Mouse (Mus musculus) adrenal gland, adult 2 months (tissue): ENCODE data around the gene Onecut1. TPM values are rescaled to one million over a fixed set of nuclear protein-coding genes. Genes with fewer than 3 reads are reported as not detected.

Experiments
- DNase-seq: peaks from one replicate; pipeline ENCODE4 v3.0.0; 2021
- long read RNA-seq: library from polyadenylated mRNA; stranded (forward); transcript quantifications from one replicate; pipeline ENCODE4 v2.0.0, GENCODE M21; 2021
- polyA plus RNA-seq: library from polyadenylated mRNA; depleted of rRNA; stranded (reverse); fragments of >200 nt; gene quantifications from 2 replicates; pipeline ENCODE4 v1.2.3, GENCODE M21; 2012; rRNA removed
- total RNA-seq, 2 experiments: library from RNA; stranded (reverse); gene quantifications; 2 replicates each; pipeline ENCODE4 v1.2.3; 2021

The Onecut1 gene
- total RNA-seq (under 1 TPM in 1 of 2 experiments, not detected in 1; 0.23 TPM), polyA plus RNA-seq (0.02 TPM in 1 of 2 replicates, not detected in the other)
- long read RNA-seq, result 0 reads

DNA sequence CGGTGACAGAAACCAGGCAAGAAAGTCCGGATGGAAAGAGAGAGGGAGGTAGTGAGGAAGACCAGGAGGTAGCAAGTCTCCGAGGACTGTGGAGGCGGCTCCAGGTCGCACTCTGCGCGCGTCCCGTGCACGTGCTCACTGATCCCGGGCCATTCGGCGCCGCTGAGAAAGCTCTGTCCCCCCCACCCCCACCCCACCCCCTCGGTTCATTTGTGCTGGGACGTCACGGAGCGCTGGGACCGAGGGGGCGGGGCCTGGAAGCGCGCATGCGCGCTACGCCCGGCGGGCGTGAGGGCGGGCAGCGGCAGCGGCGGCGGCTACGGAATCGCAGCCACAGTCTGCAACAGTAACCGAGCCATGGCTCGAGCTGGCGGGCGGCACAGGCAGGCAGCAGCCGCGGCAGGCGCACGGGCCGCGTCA is at the start of gene Onecut1:
TSS of gene Onecut1 (plus strand) at position 361 of the 420 bp plus-strand sequence.
- DNase-seq, result peak; percentile 87

DNA sequence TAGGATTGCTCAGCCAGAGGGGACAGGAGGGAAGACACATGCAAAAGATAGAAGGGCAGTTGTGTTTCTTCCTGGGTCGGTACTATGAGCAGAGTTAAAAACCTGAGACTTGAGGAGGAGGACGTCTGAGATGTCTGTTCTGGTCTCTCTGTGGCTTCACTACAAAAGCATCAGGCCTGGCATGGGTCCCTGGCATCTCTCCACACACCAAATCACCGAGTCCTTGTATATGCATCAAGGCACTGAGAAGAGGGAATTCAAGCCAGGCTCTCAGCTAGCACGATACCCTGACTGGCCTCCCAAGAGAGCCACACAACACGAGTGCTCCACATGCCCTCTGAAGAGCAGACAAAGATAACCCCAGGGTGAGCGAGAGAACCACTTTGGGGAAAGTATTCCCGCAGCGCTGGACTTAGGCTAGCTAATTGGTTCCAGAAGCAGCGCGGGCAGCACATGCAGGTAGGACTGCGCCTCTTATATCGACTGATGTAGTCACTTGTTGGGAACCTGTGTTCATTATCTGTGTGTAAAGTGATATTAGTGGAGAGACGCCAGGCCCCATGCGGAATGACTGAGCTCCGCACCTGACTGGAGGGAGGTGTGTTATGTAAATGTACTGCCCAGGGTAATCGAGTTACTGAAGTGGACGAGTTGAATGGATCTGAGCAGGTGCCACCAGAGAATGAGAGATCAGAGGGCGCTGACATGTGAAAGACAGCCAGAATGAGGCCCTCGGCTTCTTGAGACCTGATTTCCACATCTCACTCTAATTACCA is 41.8 kb upstream of the Onecut1 start:
- no peak for DNase-seq

DNA sequence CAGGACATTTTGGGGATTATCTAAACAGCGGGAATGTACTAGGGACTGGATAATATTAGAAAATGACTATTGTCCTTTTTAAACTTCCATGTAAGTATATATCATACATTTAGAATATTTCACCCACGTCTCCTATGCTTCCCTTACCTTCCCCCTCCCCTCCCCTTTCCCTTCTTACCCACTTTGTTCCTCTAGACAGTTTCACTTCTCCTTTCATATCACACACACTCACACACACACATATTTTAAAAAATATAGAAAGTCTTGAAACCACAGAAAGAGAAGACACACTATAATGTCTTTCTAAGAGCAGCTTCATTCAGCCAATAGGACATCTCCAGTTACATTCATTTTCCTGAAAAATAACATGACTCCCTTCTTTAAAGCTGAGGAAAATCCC is 36.6 kb upstream of the Onecut1 start:
- no peak for DNase-seq

DNA sequence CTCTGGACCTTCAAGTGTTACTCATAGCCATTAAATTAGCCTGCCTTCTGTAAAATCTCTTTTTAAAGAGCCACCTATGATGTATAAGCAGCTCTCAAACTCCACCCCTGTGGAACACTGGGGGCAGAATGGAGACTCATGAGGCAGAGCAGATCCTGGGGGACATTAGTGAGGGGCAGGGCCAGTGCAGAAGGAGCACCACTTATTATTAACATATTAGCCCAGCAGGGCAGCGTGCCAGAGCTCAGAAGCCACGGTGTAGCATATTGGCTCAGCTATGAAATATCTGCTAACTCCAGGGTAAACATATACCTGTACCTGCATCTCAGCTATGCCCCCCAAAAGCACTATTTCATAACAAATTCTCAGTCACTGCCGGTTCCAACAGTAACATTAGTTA is 32.5 kb upstream of the Onecut1 start:
- no peak for DNase-seq

DNA sequence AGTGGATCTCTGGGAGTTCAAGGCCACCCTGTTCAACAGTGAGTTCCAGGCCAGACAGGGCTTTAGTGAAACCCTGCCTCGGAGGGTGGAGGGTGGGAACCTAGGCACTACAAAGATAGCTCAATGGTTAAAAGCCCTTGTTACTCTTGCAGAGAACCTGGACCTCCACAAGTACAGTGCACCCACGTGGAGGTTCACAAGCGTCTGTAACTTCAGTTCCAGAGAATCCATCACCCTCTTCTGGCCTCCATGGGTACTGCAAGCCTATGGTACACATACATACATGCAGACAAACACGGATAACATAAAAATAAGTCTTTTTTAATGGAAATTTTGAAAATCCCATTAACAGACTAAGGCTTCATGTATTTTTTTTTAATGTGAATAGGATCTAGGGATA is 18.8 kb upstream of the Onecut1 start:
- DNase-seq, result no peak

DNA sequence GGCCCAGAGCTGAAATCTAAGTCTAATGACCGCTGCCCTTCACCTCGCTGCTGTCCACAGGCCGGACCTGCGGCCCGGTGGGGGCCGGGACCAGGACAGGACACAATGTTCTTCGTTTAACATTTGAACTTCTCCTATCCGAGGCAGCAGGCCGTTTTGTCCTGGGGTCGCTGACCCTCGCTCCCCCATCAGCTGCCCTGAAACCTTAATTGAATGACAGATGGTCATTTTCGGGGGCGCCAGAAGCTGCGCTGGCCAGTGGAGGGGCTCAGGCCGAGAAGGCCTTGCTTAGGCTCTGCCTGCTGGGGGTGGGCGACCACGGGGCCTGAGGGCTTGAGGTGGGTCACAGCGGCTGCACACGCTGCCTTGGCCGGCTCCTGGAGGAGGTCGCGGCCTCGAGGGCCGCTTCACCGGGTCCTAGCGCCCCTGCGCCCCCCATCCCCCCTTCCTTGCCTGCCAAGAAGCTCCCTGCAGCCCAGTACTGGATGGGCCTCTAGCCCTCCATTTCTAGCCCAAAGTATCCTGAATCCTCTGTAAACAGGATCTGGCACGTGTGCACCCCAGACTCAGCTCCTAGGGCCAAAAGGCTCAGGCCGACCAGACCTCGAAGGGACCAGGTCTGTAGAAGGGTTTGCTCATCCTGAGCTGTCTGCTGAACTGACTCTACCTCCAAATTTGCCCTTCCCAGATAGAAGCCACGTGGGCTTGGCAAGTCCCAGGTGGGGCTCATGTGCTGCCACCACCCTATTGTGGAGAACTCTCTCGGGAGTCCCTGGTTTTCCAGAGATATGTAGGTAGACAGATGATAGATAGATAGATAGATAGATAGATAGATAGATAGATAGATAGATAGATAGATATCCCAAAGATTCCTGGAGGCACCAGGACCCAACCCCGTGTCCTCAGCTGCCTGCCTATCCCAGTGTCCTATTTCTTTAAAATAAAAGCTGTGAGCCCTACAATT is 14.6 kb upstream of the Onecut1 start:
- DNase-seq, result no peak

DNA sequence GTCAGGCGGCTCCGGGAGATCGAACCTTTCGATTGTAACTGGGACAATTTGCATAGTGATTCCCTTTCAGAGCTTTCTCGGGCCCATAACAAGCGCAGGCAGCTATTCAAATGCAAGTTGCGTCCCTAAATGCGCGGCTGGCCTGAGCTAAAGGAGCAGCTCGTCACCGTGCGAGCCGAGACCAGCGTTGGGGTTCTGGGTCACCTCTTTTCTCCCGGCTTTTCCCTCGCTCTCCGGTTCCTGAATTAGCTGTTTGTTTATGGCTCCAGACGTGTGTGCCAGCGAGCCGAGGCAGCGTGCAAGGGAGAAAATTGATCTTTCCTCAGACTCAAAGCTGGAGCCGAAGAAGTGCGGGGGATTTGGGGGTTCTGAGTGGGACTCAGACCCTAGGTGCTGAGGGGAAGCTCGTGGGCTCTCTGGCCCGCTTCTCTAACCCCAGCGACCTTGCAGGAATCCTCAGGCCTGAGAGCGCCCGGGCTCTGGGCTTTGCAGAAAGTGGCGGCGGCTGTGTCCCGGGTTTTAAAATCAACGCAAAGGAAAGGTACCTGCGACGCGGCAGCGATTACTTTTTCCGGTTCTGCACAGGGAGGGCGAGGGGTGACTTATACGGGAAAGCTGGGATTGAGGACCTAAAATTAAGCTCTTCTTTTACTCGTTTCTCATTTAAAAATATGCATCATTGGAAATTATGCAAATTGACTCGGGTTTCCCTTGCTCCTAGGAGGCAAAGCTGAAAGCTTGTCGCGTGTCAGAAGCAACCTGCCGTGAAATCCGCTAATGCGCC is 13.1 kb upstream of the Onecut1 start:
- no peak for DNase-seq

DNA sequence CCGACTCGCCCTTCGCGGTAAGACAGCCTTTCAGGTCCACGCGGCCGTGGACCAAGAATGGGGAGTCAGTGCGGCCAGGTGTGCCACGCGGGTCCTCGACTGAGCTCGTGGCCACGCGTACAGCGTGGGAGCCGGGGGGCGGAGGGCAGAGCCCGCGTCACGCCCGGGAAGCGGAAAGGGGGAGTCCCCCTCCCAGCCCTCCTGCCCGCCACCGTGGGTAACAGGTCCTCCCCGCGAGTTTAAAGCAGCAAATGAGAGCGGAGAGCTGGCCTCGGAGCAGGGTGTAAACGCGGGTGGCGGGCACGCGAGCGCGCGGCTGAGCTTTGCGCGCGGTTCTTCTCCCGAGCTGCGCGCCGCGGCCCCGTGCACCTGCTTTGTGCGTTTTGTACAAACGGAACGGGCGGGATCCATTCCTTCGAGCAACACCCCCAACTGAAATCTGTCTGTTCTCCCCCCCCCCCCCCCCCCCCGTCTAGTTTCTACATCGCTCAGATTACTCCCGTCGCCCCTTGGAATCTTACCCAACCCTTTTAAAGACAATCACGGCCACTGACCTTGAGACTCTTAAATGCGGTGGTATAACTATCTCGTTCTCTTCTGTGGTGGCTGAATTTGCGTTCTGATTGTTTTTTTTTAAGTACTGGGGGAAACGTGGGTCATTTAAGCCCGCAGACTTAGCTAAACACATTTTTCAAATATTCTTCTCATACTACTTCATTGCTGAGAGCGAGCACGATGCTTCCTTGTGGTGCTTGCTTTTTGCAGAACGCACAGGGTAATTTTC is 12.3 kb upstream of the Onecut1 start:
- no peak for DNase-seq

DNA sequence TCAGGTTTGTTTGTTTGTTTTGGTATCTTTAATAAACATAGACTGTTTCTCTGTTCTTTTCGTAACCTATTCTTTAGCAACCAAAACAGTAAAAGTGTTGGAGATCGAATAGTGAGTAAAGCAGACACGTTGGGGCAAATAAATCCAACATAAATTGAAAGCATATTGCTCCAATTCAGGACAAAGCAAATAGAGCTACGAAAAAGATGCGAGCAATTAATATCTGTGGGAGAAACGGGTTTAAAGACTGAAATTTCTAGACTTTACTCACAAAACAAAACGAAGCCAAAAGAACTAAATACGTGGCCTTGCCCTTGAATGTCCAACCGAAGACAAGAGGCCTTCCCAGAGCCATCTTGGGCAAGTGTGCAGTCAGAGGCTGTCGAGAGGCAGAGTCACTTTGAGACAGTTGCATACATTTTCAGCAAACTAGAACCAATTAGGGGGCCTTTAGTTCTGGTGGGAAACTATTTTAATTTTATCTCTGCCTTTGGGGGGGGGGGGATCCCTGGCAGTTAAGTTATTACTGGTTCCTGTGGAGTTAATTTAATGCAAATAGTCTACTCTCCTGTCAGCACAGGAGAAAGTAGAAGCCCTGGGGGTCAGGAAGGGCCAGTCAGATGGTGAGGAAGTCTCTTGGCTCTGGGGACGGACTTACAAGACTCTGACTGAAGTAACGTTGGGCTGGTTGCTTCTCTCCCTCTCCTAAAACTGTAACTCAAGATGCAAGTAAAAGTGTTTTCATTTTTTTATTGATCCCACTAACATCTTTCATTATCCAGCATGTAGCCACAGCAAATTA is 11.5 kb upstream of the Onecut1 start:
- no peak for DNase-seq

DNA sequence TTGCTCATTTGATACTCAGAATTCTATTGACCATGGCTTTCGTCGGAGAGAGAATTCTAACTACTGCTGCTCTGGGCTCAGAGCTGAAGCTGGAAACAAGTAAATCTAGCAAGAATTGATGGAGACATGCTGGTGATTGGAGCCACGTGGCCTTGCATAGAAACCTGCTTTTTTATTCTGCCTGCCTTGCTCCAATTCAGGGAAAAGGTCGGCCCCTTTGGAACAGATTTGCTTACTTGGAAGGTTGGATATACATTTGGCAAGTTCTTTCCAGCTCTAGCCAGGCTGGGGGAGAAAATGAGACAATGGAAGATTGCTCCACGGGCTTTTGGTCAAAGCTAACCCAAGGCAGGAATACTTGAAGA is 11.0 kb upstream of the Onecut1 start:
- no peak for DNase-seq

DNA sequence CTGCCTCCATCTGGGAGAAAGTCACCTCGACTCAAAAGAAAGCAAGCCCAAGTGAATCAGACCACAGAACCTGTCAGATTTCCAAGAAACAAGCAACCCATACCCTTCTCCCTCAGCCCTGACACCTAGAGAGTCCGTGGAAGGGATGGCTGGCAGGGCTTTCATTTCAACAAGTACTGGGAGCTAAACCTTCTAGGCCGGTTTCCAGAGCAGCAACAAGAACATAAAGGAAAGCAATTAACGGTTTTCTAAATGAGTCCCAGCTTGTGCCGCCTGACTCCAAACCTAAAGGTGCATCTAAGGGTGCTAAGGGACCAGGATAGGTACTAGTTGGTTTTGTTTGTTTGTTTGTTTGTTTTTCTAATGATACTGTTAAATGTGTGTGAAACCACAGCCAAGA is 10.1 kb upstream of the Onecut1 start:
- DNase-seq, result no peak

DNA sequence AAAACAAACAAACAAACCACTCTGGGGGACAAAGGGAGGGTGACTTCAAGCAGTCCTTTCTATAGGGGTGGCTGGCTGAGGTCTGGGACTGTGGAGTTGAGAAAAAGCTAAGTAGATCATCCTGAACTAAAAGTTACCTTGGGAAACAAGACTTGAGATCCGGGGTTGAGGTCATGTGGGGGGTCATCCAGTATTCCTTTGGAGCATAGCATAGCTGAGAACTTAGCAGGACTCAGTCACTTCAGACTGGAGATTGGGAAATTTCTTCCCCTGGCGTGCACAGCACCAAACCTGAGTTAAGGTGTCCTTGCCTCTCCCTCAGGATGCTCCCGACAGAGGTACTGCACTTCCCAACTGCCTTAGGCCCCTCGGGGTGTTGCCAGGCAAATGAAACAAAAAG is 9.4 kb upstream of the Onecut1 start:
- DNase-seq, result no peak

DNA sequence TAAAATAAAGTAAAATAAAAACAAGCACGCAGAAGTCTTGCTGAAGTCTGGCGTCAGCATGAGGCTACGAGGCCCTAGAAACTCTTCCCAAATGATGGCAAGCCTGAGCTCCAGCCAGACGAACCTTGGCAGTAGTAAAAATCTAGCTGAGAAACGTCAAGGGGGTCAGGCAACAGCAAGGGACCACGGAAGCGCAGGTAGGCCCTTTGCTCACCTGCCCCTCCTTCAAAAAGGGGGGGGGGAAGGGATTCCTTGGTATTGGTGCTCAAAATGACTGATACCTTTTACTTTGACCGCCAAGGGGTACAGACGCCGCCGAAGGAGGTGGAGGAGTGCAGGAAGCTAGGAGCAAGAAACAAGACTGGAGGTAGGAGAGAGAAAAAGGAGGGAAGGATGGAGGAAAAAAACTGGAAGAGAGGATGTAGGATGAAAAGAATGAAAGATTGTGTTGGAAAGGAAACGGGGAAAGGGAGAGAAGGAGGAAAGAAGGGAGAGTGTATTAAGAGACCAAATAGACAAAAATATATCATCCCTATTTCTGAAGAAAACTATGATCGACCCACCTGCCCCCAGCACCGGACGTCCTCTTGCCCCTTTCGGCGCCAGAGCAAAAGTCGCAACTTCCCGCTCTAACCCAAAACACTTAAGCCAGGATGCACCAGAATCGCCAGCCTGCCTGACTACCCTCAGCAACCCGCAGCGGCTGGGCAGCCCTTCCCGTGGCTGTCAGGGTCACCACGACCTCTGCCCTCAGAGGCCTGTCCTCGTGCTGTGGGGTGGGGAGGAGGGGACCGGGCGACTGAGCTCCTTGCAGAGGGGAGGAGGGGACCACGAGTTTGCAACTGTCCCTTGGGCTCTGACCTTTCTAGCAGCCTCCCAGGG is 8.3 kb upstream of the Onecut1 start:
- no peak for DNase-seq

DNA sequence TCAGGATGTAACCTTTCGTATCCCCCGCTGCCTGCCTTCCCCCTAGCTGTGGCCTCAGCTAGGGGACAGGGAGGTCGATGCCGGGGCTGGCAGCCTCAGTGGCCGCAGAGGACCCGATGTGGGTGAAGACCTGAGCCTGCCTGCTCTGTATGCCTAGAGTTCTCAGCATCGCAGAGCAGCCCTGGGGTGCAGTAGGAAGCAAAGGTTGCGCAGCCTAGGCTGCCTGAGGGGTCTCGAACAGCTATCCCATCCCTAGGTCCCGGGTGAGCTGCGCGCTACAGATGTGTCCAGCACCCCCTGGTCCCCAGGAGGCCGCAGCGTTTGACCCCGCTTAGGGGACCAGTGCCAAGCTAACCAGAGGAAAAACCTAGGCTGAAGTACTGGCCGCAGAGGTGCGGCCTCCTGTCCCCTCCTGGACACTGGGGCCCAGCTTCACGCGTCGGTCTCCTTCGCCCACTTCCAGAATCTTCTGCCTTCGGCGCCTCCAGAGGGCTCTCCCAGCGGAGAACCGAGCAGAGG is 7.6 kb upstream of the Onecut1 start:
- DNase-seq, result no peak

DNA sequence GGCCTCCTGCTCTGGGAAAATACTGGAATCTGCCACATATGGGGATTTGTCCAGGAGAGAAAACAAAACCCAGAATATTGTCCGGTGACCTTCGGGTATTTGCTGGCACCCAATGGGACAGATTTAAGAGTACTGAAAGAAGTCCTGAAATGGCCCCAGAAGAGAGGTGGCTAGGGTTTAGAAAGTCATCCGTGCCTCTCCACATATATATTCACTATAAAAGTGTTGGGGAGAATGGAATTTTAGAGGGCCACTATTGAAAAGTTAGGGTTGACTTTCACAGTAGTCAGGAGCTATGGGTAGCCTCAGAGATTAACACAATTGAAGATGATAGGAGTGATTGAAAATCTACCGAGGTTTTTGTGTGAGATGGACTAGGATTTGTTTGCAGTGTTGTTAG is 6.3 kb upstream of the Onecut1 start:
- no peak for DNase-seq

DNA sequence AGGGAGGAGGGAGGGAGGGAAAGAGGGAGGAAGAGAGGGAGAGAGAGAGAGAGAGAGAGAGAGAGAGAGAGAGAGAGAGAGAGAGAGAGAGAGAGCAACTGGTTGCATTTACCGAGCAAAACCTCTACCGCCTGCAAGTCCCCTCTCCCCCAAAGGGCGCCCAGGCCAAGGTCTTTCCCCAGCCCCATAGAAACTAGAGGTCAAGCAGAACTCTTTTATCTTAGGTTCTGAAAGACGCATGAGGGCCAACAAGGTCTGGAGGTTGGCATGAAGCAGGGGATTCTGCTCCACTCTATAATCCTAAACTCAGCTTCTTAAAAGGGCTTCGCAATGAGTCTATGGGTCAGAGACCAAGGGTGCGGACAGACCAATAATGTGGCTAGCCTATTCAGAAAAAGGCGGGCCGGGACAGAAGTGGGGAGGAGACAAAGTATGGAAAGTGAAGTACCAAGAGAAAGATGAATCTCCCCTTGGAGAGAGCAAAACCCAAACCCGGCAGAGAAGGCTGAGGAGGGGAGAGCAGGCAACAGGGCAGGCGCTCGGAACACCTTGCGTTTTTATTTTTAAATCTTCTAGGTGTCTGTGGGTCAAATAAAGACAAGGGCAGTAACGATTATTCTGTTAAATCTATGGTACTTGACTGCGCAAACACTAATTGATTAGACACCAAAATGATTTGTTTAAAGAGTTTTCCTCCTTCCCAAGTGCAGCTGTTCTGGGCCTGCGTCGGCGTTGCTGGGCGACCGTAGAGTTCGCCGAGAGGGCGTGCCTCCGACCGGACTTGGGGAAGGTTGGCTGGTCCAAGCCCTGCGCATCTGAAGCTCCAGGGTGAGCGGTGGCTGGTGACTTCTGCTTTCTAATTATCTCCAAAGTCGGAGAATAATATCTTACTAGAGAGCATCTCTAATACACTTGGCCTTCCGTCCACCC is 4.9 kb upstream of the Onecut1 start:
- DNase-seq, result no peak

DNA sequence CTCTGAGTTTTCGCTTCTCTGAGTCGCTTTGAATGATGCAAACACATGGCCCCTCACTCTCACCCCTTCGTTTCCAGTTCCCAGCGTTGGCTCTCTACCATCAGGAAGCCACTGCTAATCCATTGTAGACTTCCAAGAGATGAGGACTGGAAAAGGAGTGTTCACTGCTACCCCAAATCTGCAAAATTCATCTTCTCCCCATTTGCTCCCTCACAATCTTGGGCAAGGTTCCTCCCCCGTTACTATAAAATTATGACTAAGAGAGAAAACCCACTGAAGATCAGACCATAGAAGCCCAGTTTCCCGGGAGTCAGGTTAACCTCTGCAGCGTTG is 4.2 kb upstream of the Onecut1 start:
- DNase-seq, result no peak

DNA sequence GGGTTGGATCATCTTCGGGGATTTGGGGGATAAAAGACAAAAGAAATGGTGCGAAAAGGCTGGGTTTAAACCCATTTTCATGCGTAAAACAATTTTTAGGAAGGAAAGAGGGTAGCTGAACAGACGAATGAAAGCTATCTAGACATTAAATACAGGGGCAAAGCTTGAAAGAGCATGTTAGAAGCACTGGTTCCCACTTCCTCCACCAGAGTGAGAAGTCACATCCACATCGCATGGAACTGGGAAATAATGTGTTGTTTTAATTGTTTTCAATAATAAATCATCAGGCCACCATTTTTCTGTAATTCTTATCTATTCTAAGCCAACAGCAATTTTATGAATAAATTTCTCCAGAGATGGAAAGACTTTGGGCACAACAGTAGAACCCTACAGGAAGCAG is 3.6 kb upstream of the Onecut1 start:
- DNase-seq, result no peak
